Mouse (Mus musculus) cortical plate, adult 2 months (tissue): ENCODE results near the gene Stambp.
"Not testable (repeated sequence)": the region's sequence is repeated elsewhere in the genome, so short reads cannot be mapped to it uniquely, and the experiment has no call there.

ENCODE experiments used
- CTCF ChIP-seq: fragments of 200-500 bp; IDR thresholded peaks from 2 replicates; pipeline ENCODE4 v1.5.1; 2011; ENCODE audit warnings: mild to moderate bottlenecking, control low read depth, low read length; ENCODE audit not compliant: insufficient read depth; ENCODE audit errors: extremely low read depth
- POLR2A ChIP-seq: fragments of 200-500 bp; IDR thresholded peaks from 2 replicates; pipeline ENCODE4 v1.6.1; 2011; ENCODE audit warnings: mild to moderate bottlenecking, low read length, control low read depth; ENCODE audit not compliant: insufficient read depth; ENCODE audit errors: extremely low read depth

GRCm38 (mm10) chr6:83587191-83587590 is 14.7 kb upstream of the Stambp start:
- not testable (repeated sequence) for TF ChIP-seq CTCF, POLR2A
